Mouse (Mus musculus) embryo, embryonic 10.5 days (tissue): Measurements from ENCODE around the gene Prap1.

Experiments
- DNase-seq: peaks from one replicate; pipeline ENCODE4 v3.0.0-alpha.2; 2015; ENCODE audit warnings: low spot score

Gene Prap1

DNA sequence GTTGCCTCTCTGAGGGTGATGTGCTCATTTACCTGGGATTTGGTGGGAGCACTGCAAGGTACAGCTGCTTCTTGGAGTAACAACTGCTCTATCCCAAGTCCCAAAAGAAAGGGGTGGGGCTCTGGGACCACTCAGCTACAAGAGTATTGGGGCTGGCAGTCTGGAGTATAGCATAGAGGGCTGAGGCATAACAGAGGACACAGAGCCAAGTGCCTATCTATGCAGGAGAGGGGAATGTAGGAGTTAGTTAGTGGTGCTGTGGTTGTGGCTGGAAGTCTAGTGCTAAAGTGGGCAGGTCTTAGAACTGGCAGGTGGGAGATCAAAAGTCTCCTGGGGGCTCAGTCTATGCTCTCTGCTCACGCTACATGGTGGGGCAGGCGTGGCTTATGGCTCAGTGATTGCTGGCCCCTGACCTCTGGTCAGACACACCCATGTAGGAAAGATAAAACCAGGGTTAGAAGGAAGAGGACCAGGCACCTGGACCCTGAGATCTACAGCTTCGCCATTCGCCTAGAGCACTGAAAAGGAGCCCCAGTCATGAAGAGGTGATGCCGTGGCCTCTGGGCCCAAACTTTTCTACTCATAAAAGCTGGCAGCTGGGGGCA lies at the start of gene Prap1:
Gene Prap1, plus strand, starts transcription at position 472 of the 605 bp plus-strand sequence.
- DNase-seq: no peak

GRCm38 (mm10) chr7:140045546-140045945 lies 47.6 kb upstream of the Prap1 start:
- no peak for DNase-seq

DNA sequence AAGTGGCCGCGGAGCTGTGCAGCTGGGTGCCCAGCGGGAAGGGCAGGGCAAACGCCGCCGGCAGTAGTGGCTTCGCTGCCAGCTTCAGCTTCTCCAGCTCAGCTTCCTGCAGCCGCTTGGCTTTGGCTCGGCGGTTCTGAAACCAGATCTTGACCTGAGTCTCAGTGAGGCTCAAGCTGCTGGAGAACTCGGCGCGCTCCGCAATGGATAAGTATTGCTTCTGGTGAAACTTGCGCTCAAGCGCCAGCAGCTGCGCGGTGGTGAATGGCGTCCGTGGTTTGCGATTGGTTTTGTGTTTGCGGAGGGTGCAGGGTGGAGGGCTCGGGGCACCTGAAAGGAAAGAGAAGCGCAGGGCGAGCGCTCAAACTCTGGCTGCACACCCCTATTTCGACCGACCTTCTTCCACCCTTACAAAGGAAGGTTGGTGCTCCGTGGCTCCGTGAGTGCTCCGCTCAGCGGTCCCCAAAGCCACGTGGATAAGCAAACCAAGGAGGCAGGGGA lies 45.3 kb upstream of the Prap1 start:
- DNase-seq: peak; percentile 57

GRCm38 (mm10) chr7:140048361-140049114 lies 44.7 kb upstream of the Prap1 start, which contains the start of gene Msx3:
TSS of gene Msx3 (minus strand) at chr7:140049089.
- DNase-seq: peak; percentile 51

GRCm38 (mm10) chr7:140049115-140049689 lies 44.0 kb upstream of the Prap1 start:
- DNase-seq: peak; percentile 74

DNA sequence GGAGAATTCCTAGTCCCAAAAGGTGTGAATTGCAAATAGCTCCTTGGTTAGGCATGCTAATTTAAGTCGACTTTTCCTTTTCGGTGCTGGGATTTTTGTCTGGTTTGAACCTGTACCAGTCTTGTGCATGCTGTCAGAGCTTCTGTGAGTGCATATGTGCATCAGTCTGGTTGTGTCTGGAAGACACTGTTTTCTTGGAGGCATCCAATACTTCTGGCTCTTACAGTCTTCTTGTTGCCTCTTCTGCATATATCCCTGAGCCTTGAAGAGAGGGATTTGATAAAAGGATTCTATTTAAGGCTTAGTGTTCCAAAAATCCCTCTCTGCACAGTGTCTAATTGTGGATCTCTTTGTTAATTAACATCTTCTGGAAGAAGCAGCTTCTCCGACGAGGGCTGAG lies 39.1 kb upstream of the Prap1 start:
- DNase-seq: no peak

DNA sequence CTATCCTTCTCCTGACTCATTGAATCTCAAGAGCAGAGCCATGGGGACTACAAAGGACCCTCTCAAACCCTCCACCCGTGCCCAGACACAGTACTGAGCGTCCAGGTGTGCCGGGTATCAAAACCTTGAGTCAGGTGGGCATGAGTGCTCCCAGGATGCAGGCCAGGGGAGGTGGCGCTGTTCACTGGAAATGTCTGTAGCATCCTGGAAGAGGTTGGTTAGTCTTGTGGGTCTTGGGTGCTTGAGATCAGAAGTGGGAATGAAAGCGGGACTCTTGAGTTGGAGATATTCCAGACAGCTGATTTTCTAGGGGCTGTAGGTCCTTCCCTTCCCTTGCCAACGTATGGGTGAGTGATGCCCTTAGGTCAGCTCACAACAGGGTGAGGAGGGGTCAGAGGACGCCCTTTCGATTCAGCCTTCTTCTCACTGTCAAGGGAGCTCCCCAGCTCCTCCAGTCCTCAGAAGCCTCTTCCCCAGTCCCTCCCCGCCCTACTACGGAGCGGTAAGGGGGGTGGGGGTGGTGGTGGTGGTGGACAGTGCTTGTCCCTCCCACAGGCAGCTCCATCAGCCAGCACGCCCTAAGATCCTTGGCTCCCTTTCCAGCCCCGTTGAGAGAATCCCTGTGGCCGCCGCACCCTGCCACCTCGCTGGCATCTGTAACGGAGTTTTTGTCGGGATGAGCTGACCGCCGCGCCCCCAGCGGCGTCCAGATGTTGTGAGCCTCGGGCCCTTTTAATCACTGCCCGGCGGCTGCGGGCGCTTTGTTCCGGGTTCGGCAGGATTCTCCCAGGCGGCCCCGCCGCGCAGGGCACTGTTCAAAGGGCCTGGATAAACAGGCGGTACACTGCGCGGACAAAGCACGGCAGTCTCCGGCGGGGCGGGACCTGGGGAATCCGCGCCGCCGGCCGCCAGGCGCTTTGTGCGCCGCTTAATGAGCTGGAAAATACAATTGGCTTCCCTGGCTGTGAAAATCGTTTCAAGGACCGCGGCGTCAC lies 35.5 kb upstream of the Prap1 start:
- peak; percentile 93 for DNase-seq

DNA sequence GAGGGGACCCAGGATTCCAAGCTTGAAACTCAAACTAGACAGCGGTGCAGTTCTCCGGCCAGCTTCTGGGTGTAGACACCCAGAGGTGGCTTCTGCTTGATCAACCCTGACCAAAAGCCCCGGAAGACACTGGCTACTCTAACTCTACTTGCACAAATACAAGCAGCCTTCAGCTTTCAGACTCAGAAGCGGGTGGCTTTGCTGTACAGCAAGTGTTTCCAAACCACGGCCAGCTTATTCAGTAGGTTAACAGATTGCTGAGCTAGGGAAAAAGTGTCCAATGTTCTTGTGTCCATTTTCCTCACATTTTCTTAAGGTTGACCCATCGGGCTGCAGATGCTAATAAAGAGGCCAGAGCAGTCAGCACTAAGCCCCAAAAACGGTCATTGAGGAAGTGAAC lies 34.7 kb upstream of the Prap1 start:
- no peak for DNase-seq

DNA sequence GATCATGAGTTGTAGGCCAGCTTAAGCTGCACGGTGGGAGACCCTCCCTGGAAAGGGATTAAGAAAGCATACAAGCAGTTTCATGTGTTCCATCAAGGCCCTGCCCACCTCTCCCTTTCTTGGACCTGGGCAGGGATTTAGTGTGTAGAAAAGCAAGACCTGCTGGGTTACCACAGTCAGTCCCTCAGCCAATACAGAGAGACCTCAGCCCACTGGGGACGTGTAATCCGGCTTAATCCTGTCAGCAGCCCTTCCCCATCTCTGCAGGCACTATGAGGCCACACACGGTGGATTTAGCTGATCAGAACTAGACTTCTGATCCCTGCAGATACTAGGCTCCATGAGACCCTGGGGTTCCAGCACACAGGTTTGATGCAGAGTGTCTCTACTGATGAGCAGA lies 33.6 kb upstream of the Prap1 start:
- peak; percentile 23 for DNase-seq

GRCm38 (mm10) chr7:140060936-140061831 lies 32.0 kb upstream of the Prap1 start:
- peak; percentile 86 for DNase-seq

DNA sequence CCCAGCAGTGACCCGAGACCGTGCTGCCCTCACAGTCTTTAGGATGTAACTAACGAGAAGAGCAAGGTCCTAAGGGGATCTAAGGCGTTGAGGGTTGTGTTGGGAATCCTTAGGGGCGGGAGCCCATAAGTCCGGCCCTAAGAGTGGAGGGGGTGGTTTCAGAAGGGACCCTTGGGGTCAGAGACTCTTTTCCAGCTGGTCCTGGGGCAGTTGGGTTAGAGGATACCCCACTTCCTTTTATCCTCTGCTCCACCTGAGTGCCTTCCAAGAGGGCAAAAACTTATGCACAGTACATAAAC lies 31.4 kb upstream of the Prap1 start:
- no peak for DNase-seq

DNA sequence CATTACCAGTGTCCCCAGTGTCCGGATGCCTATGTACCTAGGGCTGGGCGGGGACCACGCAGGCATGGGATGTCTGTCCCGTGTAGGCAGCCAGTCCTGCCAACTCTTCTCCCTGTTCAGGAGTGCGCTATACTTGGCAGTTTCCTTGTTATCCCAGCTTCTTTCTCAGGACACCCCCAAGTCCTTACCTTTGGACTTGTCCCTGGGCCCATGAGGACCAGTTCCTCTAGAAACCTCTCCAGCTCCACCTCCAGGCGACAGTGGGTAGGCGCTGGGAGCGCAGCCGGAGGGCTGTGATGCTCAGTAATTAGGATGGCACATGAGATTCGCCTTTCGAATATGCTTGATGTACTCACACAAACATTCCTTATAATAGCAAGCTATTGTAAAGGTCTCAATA lies 30.9 kb upstream of the Prap1 start:
- peak; percentile 67 for DNase-seq

DNA sequence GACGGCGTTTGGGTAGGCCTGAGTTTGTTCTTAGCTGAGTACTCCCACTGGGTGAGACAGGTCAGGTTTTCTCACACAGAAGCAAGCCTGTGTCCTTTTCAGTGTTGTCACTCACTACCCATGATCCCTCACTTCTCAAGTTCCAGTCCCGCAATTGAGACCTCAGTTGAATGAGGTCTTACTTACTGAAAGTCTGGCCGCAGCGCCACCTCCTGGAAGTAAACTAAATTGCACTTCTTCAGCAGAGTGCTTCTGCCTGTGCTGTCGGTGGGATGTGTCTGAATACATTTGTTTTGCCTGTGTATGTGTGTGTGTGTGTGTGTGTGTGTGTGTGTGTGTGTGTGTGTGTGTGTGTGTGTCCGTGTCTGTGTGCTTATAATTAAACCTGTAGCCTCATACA lies 30.1 kb upstream of the Prap1 start:
- DNase-seq: peak; percentile 92

DNA sequence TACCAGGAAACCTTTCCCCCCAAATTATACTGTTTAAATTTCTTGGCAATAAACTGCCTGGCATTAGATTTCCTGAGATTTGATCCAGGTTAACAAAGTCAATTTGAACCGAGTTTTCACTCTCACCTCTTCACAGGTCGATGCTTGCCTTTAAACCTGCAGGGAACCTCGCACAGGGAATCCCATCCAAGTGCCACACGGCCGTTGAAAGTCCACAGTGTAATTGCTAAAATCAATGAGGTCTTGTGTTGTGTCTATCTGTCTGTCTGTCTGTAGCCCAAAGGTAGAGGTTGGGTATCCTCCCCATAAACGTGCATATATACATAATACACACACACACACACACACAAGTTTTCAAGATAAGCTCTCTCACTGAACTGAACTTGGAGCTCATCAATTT lies 25.8 kb upstream of the Prap1 start:
- DNase-seq: no peak

- DNase-seq: peak; percentile 42
Measured at GRCm38 (mm10) chr7:140070042-140070711, 23.0 kb upstream of the Prap1 start.

DNA sequence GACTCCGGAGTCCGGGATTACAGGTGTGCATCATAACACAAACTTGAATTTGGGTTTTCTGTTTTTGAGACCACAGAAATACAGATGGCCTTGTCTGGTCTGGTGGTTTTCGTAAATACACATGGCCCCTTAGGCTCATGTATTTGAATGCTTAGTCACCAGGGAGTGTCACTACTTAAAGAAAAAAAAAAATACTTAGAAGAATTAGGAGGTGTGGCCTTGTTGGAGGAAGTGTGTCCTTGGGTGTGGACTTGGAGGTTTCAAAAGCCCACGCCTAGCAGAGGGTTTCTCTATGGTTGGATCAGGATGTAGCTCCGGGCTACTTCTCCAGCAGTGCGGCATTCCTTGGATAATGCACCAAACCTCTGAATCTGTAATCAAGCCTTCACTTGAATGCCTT lies 15.5 kb upstream of the Prap1 start:
- DNase-seq: no peak

- DNase-seq: peak; percentile 88
Measured at GRCm38 (mm10) chr7:140078711-140079110, 14.5 kb upstream of the Prap1 start.

GRCm38 (mm10) chr7:140080503-140081156 lies 12.6 kb upstream of the Prap1 start:
- DNase-seq: peak; percentile 95

DNA sequence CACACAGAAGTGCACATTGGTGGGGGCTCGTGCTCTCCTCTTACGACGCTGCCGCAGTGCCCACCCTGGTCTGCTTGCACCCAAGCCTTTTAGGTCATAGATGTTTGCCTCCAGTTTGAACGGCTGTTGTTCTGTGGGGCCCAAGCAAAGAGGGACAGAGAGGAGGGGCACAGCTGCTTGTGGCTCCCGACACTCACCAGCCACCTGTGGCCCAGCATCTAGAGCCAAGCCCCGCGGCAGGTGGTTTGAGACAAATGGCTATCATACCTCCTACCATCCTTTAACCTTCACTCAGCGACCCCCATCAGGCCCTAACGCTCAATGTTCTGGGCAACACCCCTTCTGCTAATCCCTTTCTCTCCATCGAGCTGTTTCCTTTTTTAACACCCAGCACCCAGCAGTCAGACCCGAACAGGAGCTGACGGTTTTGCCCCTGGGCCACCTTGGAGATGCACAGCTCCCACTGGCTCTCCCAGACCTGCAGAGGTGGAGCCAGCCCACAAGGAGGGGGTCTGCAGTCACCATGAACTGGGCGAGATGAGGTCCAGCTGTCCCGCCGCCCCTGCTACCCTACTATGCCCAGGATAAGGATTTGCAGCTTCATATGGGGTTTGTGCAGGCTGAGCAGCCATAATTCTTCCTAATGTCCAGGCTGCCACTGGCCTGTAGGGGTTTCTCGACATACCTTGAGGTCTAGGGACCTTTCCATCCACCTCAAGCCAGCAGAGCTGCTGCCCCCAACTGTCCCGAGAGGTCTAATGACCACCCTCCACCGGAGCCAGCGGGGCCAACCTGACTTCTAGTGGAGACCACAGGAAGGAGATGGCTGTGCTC lies 11.6 kb upstream of the Prap1 start:
- DNase-seq: no peak
